Mouse (Mus musculus) spleen, adult 2 months (tissue): ENCODE measurements around the gene Nme9.

Source experiments
- CTCF ChIP-seq: fragments of 200-500 bp; IDR thresholded peaks from 2 replicates; pipeline ENCODE4 v1.5.1; 2011; ENCODE audit warnings: mild to moderate bottlenecking, inconsistent platforms; ENCODE audit not compliant: insufficient read depth, insufficient read length, insufficient replicate concordance; ENCODE audit errors: extremely low read depth
- POLR2A ChIP-seq: fragments of 200-500 bp; IDR thresholded peaks from 2 replicates; pipeline ENCODE4 v1.6.1; 2011; ENCODE audit warnings: low read depth, low read length, inconsistent platforms

GRCm38 (mm10) chr9:99417288-99417846 lies 33.9 kb upstream of the Nme9 start:
- TF ChIP-seq CTCF, result no peak
- no peak for TF ChIP-seq POLR2A
